Mouse (Mus musculus): Measurements from ENCODE around the gene Fam151a. TPM values are rescaled to one million over a fixed set of nuclear protein-coding genes. Genes with fewer than 3 reads are reported as not detected.
"Not testable (repeated sequence)": the region's sequence is repeated elsewhere in the genome, so short reads cannot be mapped to it uniquely, and the experiment has no call there.

Fam151a gene
- polyA plus RNA-seq, 1 experiment, result not detected

DNA sequence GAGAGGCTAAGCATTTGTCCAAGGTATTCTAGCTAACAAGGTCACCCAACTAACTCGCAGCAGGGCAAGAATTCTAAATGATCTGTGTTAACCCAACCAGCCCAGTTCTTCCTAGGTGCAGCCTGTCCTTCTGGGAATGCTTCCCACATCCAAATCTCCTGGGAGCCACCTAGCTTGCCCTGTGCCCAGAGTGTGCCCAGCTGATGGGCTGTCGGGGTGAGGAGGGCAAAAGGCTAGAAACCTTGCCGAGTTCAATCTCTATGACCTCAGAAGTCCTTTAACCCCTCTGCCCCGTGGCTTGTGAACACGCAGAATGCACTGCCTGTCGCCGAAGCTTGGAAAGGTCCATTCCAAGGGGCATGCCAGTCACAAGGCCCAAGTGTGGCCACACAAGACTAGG lies 30.5 kb downstream of the Fam151a start:
- Histone ChIP-seq H3K27ac (ENCODE audit: insufficient read depth, low read depth, low read length) (no peak overlapping the region), H3K4me1 (ENCODE audit: control insufficient read depth, insufficient read depth, low read length) (no peaks in the 10 kb centered on the region), H3K4me3 (ENCODE audit: insufficient read depth, low read depth, low read length) (no peak overlapping the region)
- TF ChIP-seq POLR2A (IDR thresholded peaks at IDR 0.05; ENCODE audit: insufficient read depth, low read depth, low read length), result no peak
- no peak for TF ChIP-seq CTCF (IDR thresholded peaks at IDR 0.05; ENCODE audit: insufficient read depth, low read depth, low read length)
- WGBS, result 87% methylated on average over 7 of the region's 7 CpGs

DNA sequence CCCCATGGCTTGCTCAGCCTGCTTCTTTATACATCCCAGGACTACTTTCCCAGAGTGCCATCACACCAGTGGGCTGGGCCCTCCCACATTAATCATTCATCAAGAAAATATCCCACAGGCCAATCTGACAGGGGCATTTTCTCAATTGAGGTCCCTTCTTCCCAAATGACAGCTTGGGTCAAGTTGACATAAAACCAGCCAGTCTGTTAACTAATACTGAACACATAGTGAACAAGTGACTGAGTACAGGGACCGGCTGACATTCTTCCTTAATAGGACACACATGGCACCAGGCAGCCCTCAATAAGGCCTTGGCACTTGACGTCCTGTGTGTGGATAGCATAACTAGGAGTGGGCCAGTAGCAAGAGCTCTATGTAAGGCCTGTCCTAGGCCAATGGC lies 35.6 kb downstream of the Fam151a start:
- Histone ChIP-seq H3K27ac (ENCODE audit: insufficient read depth, low read depth, low read length) (no peak overlapping the region), H3K4me3 (ENCODE audit: insufficient read depth, low read depth, low read length) (no peak overlapping the region), H3K4me1 (ENCODE audit: control insufficient read depth, insufficient read depth, low read length) (no peaks in the 10 kb centered on the region; the same call in 1 of the 2 replicates)
- WGBS, result 91% methylated on average over 2 of the region's 2 CpGs
- no peak for TF ChIP-seq CTCF (IDR thresholded peaks at IDR 0.05; ENCODE audit: insufficient read depth, low read depth, low read length)
- no peak for TF ChIP-seq POLR2A (IDR thresholded peaks at IDR 0.05; ENCODE audit: insufficient read depth, low read depth, low read length)

DNA sequence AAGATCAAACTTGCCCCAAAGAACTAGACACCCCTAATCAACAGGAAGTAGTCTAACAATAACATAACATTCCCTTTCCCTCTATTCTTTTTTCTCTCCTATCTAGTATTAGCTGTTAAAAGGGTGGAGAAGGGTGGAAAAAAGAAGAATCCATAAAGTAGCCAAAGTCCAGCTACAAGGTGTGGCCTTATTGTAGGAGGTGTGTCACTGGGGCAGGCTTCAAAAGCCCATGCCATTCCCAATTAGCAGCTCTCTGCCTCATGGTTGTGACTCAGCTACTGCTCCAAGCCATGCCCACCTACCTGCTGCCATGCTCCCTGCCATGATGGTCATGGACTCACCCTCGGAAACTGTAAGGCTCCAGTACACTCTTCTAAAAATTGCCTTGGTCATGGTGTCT lies 38.9 kb downstream of the Fam151a start:
- no peak for TF ChIP-seq CTCF (IDR thresholded peaks at IDR 0.05; ENCODE audit: insufficient read depth, low read depth, low read length)
- no peak for TF ChIP-seq POLR2A (IDR thresholded peaks at IDR 0.05; ENCODE audit: insufficient read depth, low read depth, low read length)
- no peak overlapping the region for H3K27ac ChIP-seq (ENCODE audit: insufficient read depth, low read depth, low read length)
- H3K4me3 ChIP-seq (ENCODE audit: insufficient read depth, low read depth, low read length), result no peak overlapping the region
- peaks cover 4% of the 10 kb centered on the region for H3K4me1 ChIP-seq (ENCODE audit: control insufficient read depth, insufficient read depth, low read length)
- WGBS, result 98% methylated on average over 1 of the region's 1 CpGs

DNA sequence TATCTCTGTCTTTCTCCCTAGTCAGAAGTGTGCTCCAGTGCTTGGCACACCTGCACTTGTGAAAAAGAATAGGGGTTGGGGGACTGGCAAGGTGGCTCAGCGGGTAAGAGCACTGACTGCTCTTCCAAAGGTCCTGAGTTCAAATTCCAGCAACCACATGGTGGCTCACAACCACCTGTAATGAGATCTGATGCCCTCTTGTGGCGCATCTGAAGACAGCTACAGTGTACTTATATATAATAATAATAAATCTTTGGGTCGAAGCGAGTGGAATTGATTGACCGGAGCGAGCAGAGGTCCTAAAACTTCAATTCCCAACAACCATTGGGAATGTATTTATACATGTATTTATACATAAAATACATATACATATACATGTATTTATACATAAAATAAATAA lies 42.1 kb downstream of the Fam151a start:
- H3K4me3 ChIP-seq (ENCODE audit: insufficient read depth, low read depth, low read length); H3K27ac ChIP-seq (ENCODE audit: insufficient read depth, low read depth, low read length): not testable (repeated sequence)
- WGBS, result 97% methylated on average over 6 of the region's 6 CpGs
- peaks cover 15% of the 10 kb centered on the region for H3K4me1 ChIP-seq (ENCODE audit: control insufficient read depth, insufficient read depth, low read length)

DNA sequence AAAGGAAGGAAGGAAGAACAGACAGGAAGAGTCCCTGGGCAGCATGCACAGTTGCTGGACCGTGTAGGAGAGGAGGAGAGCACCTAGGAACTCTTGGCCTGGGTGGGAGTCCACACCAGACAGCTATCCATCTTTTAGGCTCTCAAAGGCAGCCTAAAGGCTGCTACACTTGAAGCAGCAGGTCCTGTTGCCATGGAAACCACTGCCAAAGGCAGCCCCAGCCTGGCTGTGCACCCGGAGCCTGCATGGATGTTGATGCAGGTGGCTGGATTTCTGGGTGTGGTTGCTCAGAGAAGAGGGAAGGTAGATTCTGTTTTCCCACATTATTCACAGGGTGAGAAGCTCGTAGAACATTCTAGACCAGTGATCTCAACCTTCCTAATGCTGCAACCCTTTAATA lies 43.3 kb downstream of the Fam151a start:
- TF ChIP-seq CTCF (IDR thresholded peaks at IDR 0.05; ENCODE audit: insufficient read depth, low read depth, low read length), result no peak
- TF ChIP-seq POLR2A (IDR thresholded peaks at IDR 0.05; ENCODE audit: insufficient read depth, low read depth, low read length), result no peak
- WGBS, result 18% methylated on average over 3 of the region's 3 CpGs
- peaks cover 15% of the 10 kb centered on the region for H3K4me1 ChIP-seq (ENCODE audit: control insufficient read depth, insufficient read depth, low read length)
- no peak overlapping the region for H3K27ac ChIP-seq (ENCODE audit: insufficient read depth, low read depth, low read length)
- H3K4me3 ChIP-seq (ENCODE audit: insufficient read depth, low read depth, low read length), result no peak overlapping the region

DNA sequence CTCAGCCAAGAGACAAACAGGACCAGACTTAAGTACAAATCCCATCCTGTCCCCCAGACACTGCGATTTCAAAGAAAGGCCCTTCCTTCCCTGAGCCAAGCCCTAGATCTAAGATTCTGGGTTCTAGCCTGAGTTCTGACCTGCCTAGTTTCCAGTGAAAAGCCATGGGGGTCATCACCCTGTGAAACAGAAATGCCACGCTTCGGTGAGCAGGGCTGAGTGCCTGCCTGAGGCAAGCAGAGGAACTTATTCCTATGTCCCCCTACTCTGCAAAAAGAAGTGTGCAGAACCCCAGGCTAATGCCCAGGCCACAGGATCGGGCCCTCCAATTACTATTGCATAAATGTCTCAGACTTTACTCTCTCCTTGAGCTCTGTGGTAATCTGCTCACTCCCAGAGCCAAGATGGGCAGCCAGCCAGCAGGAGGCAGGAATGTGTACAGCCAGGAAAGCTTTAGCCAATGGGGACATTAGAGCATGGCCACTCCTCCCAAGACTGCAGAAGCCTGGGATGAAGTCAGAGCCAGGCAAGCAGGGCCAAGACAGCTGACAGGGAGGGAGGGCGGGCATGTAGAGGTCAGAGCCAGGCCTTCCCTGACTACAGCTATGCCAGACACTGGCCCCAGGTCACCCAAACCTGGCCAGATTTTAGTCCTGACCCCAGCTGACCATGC lies 44.6 kb downstream of the Fam151a start:
- WGBS, result 56% methylated on average over 5 of the region's 5 CpGs
- peak overlapping the region; percentile 60; the same call in 1 of the 2 replicates for H3K27ac ChIP-seq (ENCODE audit: insufficient read depth, low read depth, low read length)

DNA sequence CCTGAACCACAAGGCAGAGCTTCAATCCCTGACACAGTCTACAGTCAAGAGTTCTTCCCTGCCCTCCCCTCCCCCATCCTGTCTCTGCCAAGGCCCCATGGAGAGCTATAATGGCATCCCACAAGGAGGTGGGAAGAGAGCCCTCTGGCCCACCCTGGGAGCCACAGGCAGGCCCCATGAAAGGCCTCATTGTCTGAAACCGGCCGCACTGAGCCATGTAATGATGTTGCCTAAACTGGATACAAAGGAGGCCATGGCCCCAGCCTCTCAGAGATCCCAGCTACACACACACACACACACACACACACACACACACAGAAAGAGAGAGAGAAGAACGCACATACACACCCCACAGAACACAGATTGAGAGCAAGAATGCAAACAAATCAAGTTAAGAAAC lies 46.4 kb downstream of the Fam151a start:
- TF ChIP-seq CTCF (IDR thresholded peaks at IDR 0.05; ENCODE audit: insufficient read depth, low read depth, low read length) (no peak), POLR2A (IDR thresholded peaks at IDR 0.05; ENCODE audit: insufficient read depth, low read depth, low read length) (no peak)
- no peak overlapping the region for H3K27ac ChIP-seq (ENCODE audit: insufficient read depth, low read depth, low read length)
- WGBS, result 66% methylated on average over 3 of the region's 3 CpGs
- no peak overlapping the region for H3K4me3 ChIP-seq (ENCODE audit: insufficient read depth, low read depth, low read length)
- peaks cover 19% of the 10 kb centered on the region for H3K4me1 ChIP-seq (ENCODE audit: control insufficient read depth, insufficient read depth, low read length)

More for the DNA sequence above, 44.6 kb downstream of the Fam151a start:
- no peak for TF ChIP-seq POLR2A (IDR thresholded peaks at IDR 0.05; ENCODE audit: insufficient read depth, low read depth, low read length)
- no peak for TF ChIP-seq CTCF (IDR thresholded peaks at IDR 0.05; ENCODE audit: insufficient read depth, low read depth, low read length)
- peaks cover 18% of the 10 kb centered on the region for H3K4me1 ChIP-seq (ENCODE audit: control insufficient read depth, insufficient read depth, low read length)
- H3K4me3 ChIP-seq (ENCODE audit: insufficient read depth, low read depth, low read length), result no peak overlapping the region

DNA sequence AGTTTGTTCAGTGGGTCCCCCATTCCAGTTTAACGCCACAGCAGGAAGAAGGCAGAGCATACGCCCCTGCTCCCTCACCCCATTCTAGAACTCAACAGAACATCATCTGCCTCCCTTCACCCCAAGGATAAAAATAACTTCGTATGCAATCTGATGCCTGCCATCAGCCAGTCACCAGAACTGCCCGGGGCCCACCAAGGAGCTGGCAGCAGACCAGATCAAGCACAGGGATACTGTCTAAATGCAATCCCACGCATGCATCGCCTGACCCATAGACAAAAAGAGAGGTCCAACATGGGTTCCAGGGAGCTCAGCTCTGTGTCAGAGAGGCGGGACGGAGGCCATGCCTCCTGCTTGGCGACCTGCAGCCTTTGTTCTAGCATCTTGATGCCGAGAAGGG lies 49.4 kb downstream of the Fam151a start:
- Histone ChIP-seq H3K4me1 (ENCODE audit: control insufficient read depth, insufficient read depth, low read length) (peaks cover 41% of the 10 kb centered on the region), H3K4me3 (ENCODE audit: insufficient read depth, low read depth, low read length) (no peak overlapping the region), H3K27ac (ENCODE audit: insufficient read depth, low read depth, low read length) (no peak overlapping the region)
- 83% methylated on average over 10 of the region's 10 CpGs for WGBS
- no peak for TF ChIP-seq CTCF (IDR thresholded peaks at IDR 0.05; ENCODE audit: insufficient read depth, low read depth, low read length)
- no peak for TF ChIP-seq POLR2A (IDR thresholded peaks at IDR 0.05; ENCODE audit: insufficient read depth, low read depth, low read length)

DNA sequence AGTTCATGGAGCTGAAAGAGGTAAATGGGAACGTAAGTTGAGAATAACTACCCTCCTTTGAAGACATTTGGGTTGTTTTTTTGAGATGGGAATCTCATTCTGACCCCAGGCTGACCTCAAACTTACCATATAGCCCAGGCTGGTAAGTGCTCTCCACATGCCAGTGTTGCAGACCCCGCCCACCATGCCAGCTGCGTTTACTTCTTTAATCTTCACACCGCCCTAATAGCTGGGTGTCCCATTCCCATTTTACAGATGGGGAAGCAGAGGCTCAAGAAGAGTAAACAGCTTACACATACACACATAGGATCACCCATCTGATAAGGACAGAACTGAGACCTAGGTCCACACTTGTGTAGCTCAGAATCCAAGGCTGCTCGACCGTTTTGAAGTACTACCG lies 51.1 kb downstream of the Fam151a start:
- Histone ChIP-seq H3K4me1 (ENCODE audit: control insufficient read depth, insufficient read depth, low read length) (peaks cover 43% of the 10 kb centered on the region), H3K4me3 (ENCODE audit: insufficient read depth, low read depth, low read length) (no peak overlapping the region), H3K27ac (ENCODE audit: insufficient read depth, low read depth, low read length) (no peak overlapping the region)
- TF ChIP-seq POLR2A (IDR thresholded peaks at IDR 0.05; ENCODE audit: insufficient read depth, low read depth, low read length), result no peak
- no peak for TF ChIP-seq CTCF (IDR thresholded peaks at IDR 0.05; ENCODE audit: insufficient read depth, low read depth, low read length)
- WGBS, result 90% methylated on average over 7 of the region's 7 CpGs

DNA sequence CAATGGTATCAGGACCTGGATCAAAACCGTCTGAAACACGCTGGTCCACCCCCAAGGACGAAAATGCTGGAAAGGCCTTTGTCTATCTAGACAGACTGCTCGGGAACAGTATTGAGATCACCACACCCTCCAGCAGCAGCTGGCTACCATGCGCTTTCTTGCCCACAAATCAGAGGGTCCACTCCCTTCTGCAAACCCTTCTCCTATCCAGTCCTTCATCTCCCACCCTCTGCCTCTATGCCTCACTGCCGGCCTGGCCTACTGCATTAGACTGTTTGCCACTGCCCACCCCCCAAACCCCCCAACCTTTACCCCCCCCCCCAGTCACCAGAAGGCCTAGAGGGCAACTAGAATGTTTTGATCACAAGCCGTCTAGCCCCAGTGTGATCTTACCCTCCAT lies 51.7 kb downstream of the Fam151a start:
- no peak for TF ChIP-seq CTCF (IDR thresholded peaks at IDR 0.05; ENCODE audit: insufficient read depth, low read depth, low read length)
- TF ChIP-seq POLR2A (IDR thresholded peaks at IDR 0.05; ENCODE audit: insufficient read depth, low read depth, low read length), result no peak
- WGBS, result 71% methylated on average over 7 of the region's 7 CpGs
- H3K4me1 ChIP-seq (ENCODE audit: control insufficient read depth, insufficient read depth, low read length), result peaks cover 43% of the 10 kb centered on the region
- H3K27ac ChIP-seq (ENCODE audit: insufficient read depth, low read depth, low read length), result peak overlapping the region; percentile 72
- no peak overlapping the region for H3K4me3 ChIP-seq (ENCODE audit: insufficient read depth, low read depth, low read length)

All from olfactory bulb, adult 2 months (tissue).